In genomic region chr11:67400956-67401355, GRCm38 (mm10) we compare ENCODE assay signal across 24 mouse cellular contexts.
"Had no signal": no experiment of that assay in that cellular context is flagged by ENCODE, and none has a peak within 500 bp of the region (broad histone marks: within the 10 kb centered on the region; RNA-seq: fewer than 3 reads in every experiment).

No protein-coding gene starts in this region.

- H3K4me3 ChIP-seq: gastrocnemius, adult 2 months; heart, adult 2 months; heart, embryonic 13.5 days; heart, embryonic 15.5 days; hindbrain, embryonic 10.5 days; hindbrain, embryonic 12.5 days; limb, embryonic 13.5 days; limb, embryonic 15.5 days; liver, embryonic 12.5 days had no signal

- H3K27me3 ChIP-seq: heart, embryonic 13.5 days; heart, embryonic 15.5 days; hindbrain, embryonic 12.5 days; limb, embryonic 13.5 days; limb, embryonic 15.5 days; liver, embryonic 12.5 days had no signal

- H3K4me2 ChIP-seq: heart, embryonic 11.5 days; heart, embryonic 13.5 days; heart, embryonic 15.5 days; hindbrain, embryonic 12.5 days; hindbrain, embryonic 14.5 days; limb, embryonic 13.5 days; limb, embryonic 15.5 days; liver, embryonic 12.5 days had no signal

- H3K9ac ChIP-seq: heart, embryonic 13.5 days; heart, embryonic 15.5 days; hindbrain, embryonic 12.5 days; hindbrain, embryonic 14.5 days; limb, embryonic 13.5 days; limb, embryonic 15.5 days; liver, embryonic 12.5 days; liver, embryonic 14.5 days had no signal

- H3K27ac ChIP-seq: gastrocnemius, adult 2 months; heart, adult 2 months; heart, embryonic 13.5 days; heart, embryonic 15.5 days; hindbrain, embryonic 10.5 days; hindbrain, embryonic 12.5 days; hindbrain, embryonic 14.5 days; limb, embryonic 13.5 days; limb, embryonic 15.5 days; liver, embryonic 12.5 days; liver, embryonic 14.5 days had no signal

- H3K4me1 ChIP-seq: heart, embryonic 13.5 days; hindbrain, embryonic 10.5 days; hindbrain, embryonic 12.5 days; limb, embryonic 15.5 days; liver, embryonic 12.5 days had no signal

- H3K36me3 ChIP-seq: heart, embryonic 13.5 days; heart, embryonic 15.5 days; hindbrain, embryonic 10.5 days; hindbrain, embryonic 12.5 days; limb, embryonic 13.5 days; limb, embryonic 15.5 days; liver, embryonic 12.5 days had no signal

- H3K9me3 ChIP-seq: heart, embryonic 13.5 days; heart, embryonic 15.5 days; hindbrain, embryonic 10.5 days; hindbrain, embryonic 12.5 days; limb, embryonic 13.5 days; limb, embryonic 15.5 days; liver, embryonic 12.5 days had no signal

- DNase-seq: gastrocnemius, adult 2 months; gastrocnemius, postnatal 10 days; gastrocnemius, postnatal 25 days; heart, adult 2 months; heart, postnatal 4 days; kidney, adult 18-20 months; kidney, adult 8-10 months; kidney, postnatal 25 days; kidney, postnatal 4 days; layer of hippocampus, postnatal 36 days; left cerebral cortex, postnatal 4 days had no signal

- ATAC-seq: hindbrain, embryonic 16.5 days; inflammation-experienced regulatory T-cells, adult 6 months; intestine, embryonic 16.5 days; liver, embryonic 12.5 days had no signal
